Comparison of ENCODE assay signal across 8 mouse cellular contexts in genomic region chr5:110447720-110448435, GRCm38 (mm10). TPM values are rescaled to one million over a fixed set of nuclear protein-coding genes. Genes with fewer than 3 reads are reported as not detected.
DNase-seq lines count a peak whose midpoint lies in the region; ATAC-seq and TF ChIP-seq lines count a peak whose summit lies in the region.

No protein-coding gene starts in this region.

- no peaks in the 10 kb centered on the region for H3K27me3 ChIP-seq in forebrain, postnatal 0 days (ENCODE audit: insufficient read depth, low read length)
- H3K27me3 ChIP-seq in kidney, embryonic 14.5 days (ENCODE audit: control insufficient read depth, insufficient read depth, low read length) = no peaks in the 10 kb centered on the region
- H3K27me3 ChIP-seq in splenic B cell, adult 2 months (ENCODE audit: control insufficient read depth, insufficient read depth, low read length, poor library complexity, severe bottlenecking) = no peaks in the 10 kb centered on the region

- H3K27ac ChIP-seq in forebrain, postnatal 0 days (ENCODE audit: low read depth, low read length) = peak overlapping the region; percentile 79
- peak overlapping the region; percentile 55; the same call in 1 of the 2 replicates for H3K27ac ChIP-seq in kidney, embryonic 14.5 days (ENCODE audit: low read depth, low read length)

- under 1% methylated on average over 82 of the region's 98 CpGs for WGBS in forebrain, postnatal 0 days
- under 1% methylated on average over 89 of the region's 98 CpGs for WGBS in kidney, embryonic 14.5 days

- peak; percentile 29 for DNase-seq in right cerebral cortex, adult 18-20 months
- DNase-seq in right cerebral cortex, adult 2 months (ENCODE audit: low spot score in 2 of 2) = no peak
- peak; percentile 40 for DNase-seq in cerebellum, adult 8-10 months
- DNase-seq in forebrain, postnatal 0 days = peak; percentile 58
- peak; percentile 44 for DNase-seq in splenic B cell, adult 2 months (ENCODE audit: low read depth, low spot score)
- DNase-seq in urinary bladder, postnatal 4 days (ENCODE audit: low spot score in 2 of 2) = no peak

- TF ChIP-seq CTCF in forebrain, postnatal 0 days (IDR thresholded peaks at IDR 0.05; ENCODE audit: low read depth) = no peak

- no peaks in the 10 kb centered on the region for H3K9me3 ChIP-seq in forebrain, postnatal 0 days (ENCODE audit: low read length)
- H3K9me3 ChIP-seq in kidney, embryonic 14.5 days (ENCODE audit: control insufficient read depth, low read length) = no peaks in the 10 kb centered on the region

- peak; percentile 53 for ATAC-seq in forebrain, postnatal 0 days
- peak; percentile 58 for ATAC-seq in kidney, embryonic 14.5 days (ENCODE audit: low FRiP score, low TSS enrichment)
- peak; percentile 6 for ATAC-seq in megakaryocyte, adult 5-6 weeks (ENCODE audit: poor library complexity, severe bottlenecking)

- peak overlapping the region; percentile 88 for H3K9ac ChIP-seq in forebrain, postnatal 0 days
- peak overlapping the region; percentile 90 for H3K9ac ChIP-seq in kidney, embryonic 14.5 days (ENCODE audit: low read depth, low read length)

- peaks cover 12% of the 10 kb centered on the region for H3K4me1 ChIP-seq in forebrain, postnatal 0 days (ENCODE audit: insufficient read depth)
- peaks cover 11% of the 10 kb centered on the region for H3K4me1 ChIP-seq in kidney, embryonic 14.5 days (ENCODE audit: control insufficient read depth, insufficient read depth, low read length)

- H3K4me3 ChIP-seq in forebrain, postnatal 0 days (ENCODE audit: low read depth, low read length) = peak overlapping the region; percentile 87
- peak overlapping the region; percentile 88 for H3K4me3 ChIP-seq in kidney, embryonic 14.5 days (ENCODE audit: low read length)

- H3K36me3 ChIP-seq in forebrain, postnatal 0 days (ENCODE audit: insufficient read depth) = no peaks in the 10 kb centered on the region
- no peaks in the 10 kb centered on the region for H3K36me3 ChIP-seq in kidney, embryonic 14.5 days (ENCODE audit: control insufficient read depth, insufficient read depth, low read length)
- no peaks in the 10 kb centered on the region for H3K36me3 ChIP-seq in splenic B cell, adult 2 months (ENCODE audit: control insufficient read depth, insufficient read depth, low read length, poor library complexity, severe bottlenecking)

- H3K4me2 ChIP-seq in forebrain, postnatal 0 days (ENCODE audit: low read depth) = peak overlapping the region; percentile 98
- H3K4me2 ChIP-seq in kidney, embryonic 14.5 days (replicated peaks; ENCODE audit: low read depth, low read length) = peak overlapping the region; percentile 71

RNA-seq across cellular contexts. Expression of gene Fbrsl1, which starts 0.4 kb away (rescaled TPM):
- 28.1 and 30.3 TPM in 2 replicates for total RNA-seq in forebrain, postnatal 0 days (2014; rRNA removed)
- polyA plus RNA-seq in forebrain, postnatal 0 days (2015; fragmentation: Nextera tagmentation; extraction: Ambion mirVana) = 20.2 and 21.3 TPM in 2 replicates
- 15.7 and 16.7 TPM in 2 replicates for polyA plus RNA-seq in kidney, embryonic 14.5 days (2014; fragmentation: Nextera tagmentation; extraction: Ambion mirVana)
- 25.6 and 32.8 TPM in 2 replicates for total RNA-seq in megakaryocyte, adult 5-6 weeks (2015)
- 12.3 and 26.0 TPM in 2 replicates for total RNA-seq in megakaryocyte, adult 5-6 weeks (2017)

Comparison
In these comparisons a context has a peak if more than half of its experiments do, and no peak if none do; other contexts are left out.
1. DNase-seq: peak in right cerebral cortex, adult 18-20 months (single experiment), cerebellum, adult 8-10 months (single experiment), forebrain, postnatal 0 days (single experiment) and splenic B cell, adult 2 months (single experiment); none in right cerebral cortex, adult 2 months (0 of 2) and urinary bladder, postnatal 4 days (0 of 2).
2. ATAC-seq: peak in every context shown above with its lines; median percentile 58 in kidney, embryonic 14.5 days; 53 in forebrain, postnatal 0 days; 6 in megakaryocyte, adult 5-6 weeks.